Mouse (Mus musculus) naive thymus-derived CD4-positive, alpha-beta T cell, adult 2 months (primary cell): ENCODE data around the gene Smarcd3.

Source experiments
- DNase-seq: peaks from one replicate; pipeline ENCODE4 v3.0.0-alpha.2; 2011; ENCODE audit warnings: low read depth

The Smarcd3 gene

GRCm38 (mm10) chr5:24553621-24554244, 70.5 kb downstream of the Smarcd3 start:
- DNase-seq: no peak

GRCm38 (mm10) chr5:24551317-24551688, 72.9 kb downstream of the Smarcd3 start:
- DNase-seq: no peak

DNA sequence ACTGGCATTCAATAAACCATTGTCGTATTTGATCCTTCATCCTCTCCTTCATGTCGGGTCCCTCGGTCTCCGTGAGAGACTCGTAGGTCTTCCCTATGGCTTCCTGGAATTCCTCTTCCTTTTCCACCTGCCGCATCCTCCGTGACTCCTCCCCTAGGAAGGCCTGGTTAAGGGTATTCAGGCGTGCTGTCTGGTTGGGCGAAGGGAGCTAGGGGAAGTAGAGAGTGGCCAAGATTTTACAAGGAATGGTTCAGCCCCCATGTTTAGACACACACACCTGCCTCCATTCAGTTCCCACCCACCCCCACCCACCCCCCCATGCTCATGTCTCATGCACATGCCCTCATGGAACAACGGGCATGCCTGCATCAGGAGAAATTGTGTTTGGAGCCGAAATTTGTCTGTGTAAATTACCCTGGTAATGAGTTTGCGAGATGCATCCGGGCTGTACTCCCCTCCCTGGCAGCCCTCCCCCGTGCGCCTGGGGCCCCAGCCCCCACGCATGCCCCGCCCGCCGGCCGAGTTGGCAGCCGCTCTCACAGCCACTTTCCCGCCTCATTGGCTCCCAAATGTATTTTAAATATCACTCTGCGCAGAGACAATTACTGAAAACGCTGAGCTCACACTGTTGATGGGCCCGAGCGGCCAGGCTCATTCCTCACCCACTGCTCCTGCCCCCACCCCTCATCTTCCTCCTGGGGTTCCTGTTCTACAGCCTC, 73.5 kb downstream of the Smarcd3 start:
- DNase-seq: no peak

- no peak for DNase-seq
These were observed 81.6 kb downstream of the Smarcd3 start for GRCm38 (mm10) chr5:24542643-24543042.

GRCm38 (mm10) chr5:24541144-24541569, 83.1 kb downstream of the Smarcd3 start:
- DNase-seq: no peak
